Mouse (Mus musculus) gastrocnemius, adult 8-10 months (tissue): ENCODE data around the gene Siah1a. TPM values are rescaled to one million over a fixed set of nuclear protein-coding genes. Genes with fewer than 3 reads are reported as not detected.
A peak's percentile ranks its signal among the peaks of the same experiment; 100 is the strongest.

Experiments
- DNase-seq, 2 experiments: peaks; one replicate each; pipeline ENCODE4 v3.0.0; 2022; ENCODE audit warnings: low spot score in 2 of 2
- total RNA-seq, 4 experiments: library from RNA; stranded (reverse); gene quantifications; 2 replicates each; pipeline ENCODE4 v1.2.4; 2022

Gene Siah1a
- total RNA-seq, 4 experiments from 2014 or later, result 10.4 to 14.5 (median 11.7) TPM

- no peak for DNase-seq
Measured at GRCm38 (mm10) chr8:86744313-86745220, 1.2 kb downstream of the Siah1a start.

GRCm38 (mm10) chr8:86742605-86743345 lies 3.0 kb downstream of the Siah1a start:
- DNase-seq, result no peak

GRCm38 (mm10) chr8:86741627-86742026 lies 4.1 kb downstream of the Siah1a start:
- no peak for DNase-seq

GRCm38 (mm10) chr8:86740899-86741298 lies 4.8 kb downstream of the Siah1a start:
- no peak for DNase-seq

- DNase-seq, result no peak
Measured at GRCm38 (mm10) chr8:86735446-86736111, 10.2 kb downstream of the Siah1a start.

GRCm38 (mm10) chr8:86734954-86735353 lies 10.8 kb downstream of the Siah1a start:
- DNase-seq, result no peak

DNA sequence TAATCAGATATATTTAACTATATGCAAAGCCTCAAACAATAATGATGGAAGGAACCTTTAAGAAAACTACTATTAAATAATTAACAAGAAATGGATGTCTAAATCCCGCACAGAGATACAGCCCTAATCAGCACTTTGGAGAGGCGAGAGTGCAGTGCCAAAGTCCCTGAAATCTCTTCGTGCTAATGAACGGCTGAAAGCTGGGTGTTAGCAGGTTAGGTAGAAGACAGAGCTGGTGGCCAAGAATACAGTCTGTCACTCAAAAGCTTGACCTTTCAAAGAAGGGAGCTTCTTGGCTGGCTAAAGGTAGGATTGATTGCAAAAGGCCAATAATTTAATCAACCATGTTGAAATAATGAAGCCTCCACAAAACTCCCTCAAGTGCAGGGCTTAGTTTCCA lies 11.6 kb downstream of the Siah1a start:
- no peak for DNase-seq

GRCm38 (mm10) chr8:86730860-86731259 lies 14.9 kb downstream of the Siah1a start:
- no peak for DNase-seq

- no peak for DNase-seq
Measured at GRCm38 (mm10) chr8:86730303-86730702, 15.4 kb downstream of the Siah1a start.

- DNase-seq, result peak in 1 of 2 experiments; percentile 17
Measured at GRCm38 (mm10) chr8:86728224-86728950, 17.3 kb downstream of the Siah1a start.

DNA sequence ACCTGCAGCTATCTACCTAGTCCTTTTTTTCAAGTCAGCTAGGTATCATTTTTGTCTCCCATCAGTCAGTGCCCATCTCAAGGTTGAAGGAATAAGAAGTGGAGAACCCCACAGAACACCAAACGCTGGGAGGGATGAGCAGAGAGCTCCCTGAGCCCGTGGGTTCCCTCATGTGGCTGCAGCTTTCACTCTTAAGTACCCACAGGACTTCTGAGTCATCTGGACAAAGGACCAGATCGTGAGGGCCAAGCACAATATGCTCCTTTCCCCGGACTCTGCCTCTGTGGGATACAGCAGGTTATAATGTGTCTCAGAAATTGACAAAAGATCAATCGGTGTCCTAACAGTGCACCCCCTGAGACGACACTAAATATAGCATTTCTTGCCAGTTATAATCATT lies 18.8 kb downstream of the Siah1a start:
- no peak for DNase-seq

DNA sequence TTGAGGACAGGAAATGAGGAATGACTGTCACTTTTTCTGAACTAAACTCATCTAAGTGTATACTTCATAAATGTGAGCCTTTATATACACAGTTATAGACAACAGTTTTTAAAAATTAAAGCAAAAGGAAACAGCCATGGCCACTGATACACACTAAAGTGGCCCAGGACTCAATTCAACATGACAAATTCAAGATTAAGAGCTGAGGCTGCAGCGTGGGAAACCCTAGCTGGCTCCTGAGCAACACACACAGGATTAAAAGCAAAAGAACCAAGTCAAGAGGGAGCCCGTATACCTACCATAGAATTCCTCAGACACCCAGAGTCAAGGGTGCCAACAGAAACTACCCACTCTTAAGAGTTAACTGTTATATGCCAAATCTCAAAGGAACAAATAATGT lies 24.2 kb downstream of the Siah1a start:
- no peak for DNase-seq

GRCm38 (mm10) chr8:86720756-86721459 lies 24.8 kb downstream of the Siah1a start:
- no peak for DNase-seq

DNA sequence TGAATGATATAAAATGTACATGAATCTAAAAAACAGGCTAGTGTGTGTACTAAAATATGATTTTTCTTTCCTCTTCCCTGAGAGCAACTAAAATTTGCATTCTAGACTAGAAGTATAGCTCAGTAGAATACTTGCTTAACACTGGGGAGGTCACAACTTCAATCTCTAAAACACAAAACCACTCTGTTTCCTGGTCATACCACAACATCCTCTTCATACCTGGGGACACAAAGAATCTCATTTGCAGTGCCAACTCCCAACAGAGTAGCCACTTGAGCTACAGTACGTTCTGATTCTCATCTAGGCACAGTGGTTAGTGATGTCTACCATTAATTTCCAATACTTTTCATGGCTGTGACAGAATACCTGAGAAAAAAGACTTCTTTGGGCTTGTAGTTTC lies 26.4 kb downstream of the Siah1a start:
- no peak for DNase-seq

DNA sequence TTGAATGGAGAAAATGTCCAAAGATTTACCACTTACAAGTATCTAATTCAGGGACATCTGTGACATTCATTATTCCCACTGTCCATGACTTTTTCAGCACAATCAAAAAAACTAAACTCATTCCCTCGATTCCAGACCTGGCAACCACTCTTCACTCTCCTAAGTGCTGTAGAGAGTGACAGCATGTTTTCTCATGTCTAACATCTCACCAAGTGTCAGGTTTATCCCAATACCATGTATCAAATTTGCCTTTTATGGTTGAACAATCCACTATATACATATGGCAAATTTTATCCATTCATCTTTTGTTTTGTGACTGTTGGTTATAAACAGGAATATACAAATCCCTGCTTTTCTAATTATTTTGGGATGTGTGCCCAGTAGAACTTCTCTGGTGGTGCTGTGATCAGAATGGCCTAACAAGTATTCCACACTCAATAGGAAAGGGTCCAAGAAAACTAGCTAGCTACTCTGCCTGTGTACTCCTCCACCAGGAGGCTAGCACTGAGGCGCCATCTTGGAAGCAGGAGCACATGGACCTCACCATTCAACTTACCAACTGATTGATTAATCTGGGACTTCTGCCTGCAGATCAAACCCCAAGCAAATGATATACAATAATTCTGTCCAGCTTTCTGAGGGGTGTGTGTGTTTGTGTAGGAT lies 27.3 kb downstream of the Siah1a start:
- no peak for DNase-seq

GRCm38 (mm10) chr8:86713407-86714188 lies 32.1 kb downstream of the Siah1a start:
- no peak for DNase-seq

DNA sequence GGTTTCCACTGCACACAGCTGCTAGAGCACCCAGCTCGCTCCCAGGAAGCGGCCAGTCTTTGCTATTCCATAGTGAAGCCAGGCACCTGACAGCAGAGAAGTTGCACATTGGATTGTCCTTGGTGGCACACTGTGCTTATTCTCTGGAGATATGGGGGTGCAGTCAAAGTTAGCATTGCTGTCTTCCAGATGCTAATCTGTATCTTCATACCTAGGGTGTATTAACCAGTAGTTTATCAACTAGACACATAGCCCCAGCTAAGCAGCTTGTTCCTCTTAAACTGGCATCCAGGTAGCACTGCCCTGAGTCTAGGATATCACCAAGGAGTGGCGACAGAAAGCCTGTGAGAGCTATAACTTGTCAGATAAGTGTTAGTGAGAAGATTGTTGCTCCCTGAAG lies 33.1 kb downstream of the Siah1a start:
- no peak for DNase-seq

DNA sequence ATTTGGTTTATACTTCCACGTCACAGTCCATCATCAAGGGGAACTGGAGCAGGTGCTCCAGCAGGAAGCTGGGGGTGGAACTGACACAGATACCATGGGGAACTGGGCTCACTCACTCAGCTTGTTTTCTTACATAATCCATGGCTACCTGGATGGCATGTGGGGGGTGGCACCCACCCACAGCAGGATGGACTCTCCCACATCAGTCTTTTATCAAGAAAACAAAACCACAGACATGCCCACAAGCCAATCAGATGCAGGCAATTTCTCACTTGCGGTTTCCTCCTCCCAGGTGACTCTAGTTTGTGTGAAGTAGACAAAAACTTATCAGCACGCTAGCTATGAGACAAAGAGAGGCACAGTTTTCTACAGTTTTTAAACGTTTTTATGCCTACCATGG lies 37.9 kb downstream of the Siah1a start:
- no peak for DNase-seq

DNA sequence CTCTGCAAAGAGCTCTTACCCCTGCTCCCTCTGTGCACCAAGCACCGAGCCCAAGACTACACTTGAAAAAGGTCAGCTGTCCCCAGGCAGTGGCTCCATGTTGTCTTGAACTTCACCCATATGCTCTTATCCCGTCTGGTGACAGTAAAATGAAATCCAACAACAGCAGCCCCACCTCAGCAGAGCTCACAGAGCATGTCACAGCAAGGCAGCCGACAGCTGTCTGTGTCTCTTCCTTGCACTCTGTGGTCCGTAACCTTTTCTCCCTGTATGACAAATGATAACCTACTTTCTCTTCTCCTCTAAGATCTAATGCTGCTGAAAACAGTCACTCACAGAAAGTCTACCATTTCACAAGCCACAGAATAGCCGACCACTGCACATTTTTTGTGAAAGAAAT lies 39.0 kb downstream of the Siah1a start:
- no peak for DNase-seq
